Mouse (Mus musculus) frontal cortex, postnatal 25 days (tissue): ENCODE measurements around the gene Rpl13a.
"Not testable (repeated sequence)": the region's sequence is repeated elsewhere in the genome, so short reads cannot be mapped to it uniquely, and the experiment has no call there.

Experiments
- DNase-seq, 2 experiments: peaks; one replicate each; pipeline ENCODE4 v3.0.0; 2022; ENCODE audit warnings: low spot score in 2 of 2

Rpl13a gene

GRCm38 (mm10) chr7:45113476-45113875, 15.1 kb downstream of the Rpl13a start:
- no peak for DNase-seq

GRCm38 (mm10) chr7:45112529-45112928, 16.0 kb downstream of the Rpl13a start:
- no peak for DNase-seq

GRCm38 (mm10) chr7:45111940-45112339, 16.6 kb downstream of the Rpl13a start:
- DNase-seq = no peak

GRCm38 (mm10) chr7:45110089-45110488, 18.5 kb downstream of the Rpl13a start:
- DNase-seq = not testable (repeated sequence)

GRCm38 (mm10) chr7:45107052-45107645, 21.4 kb downstream of the Rpl13a start:
- no peak for DNase-seq

GRCm38 (mm10) chr7:45106441-45106840, 22.1 kb downstream of the Rpl13a start:
- DNase-seq = no peak

- no peak for DNase-seq
Measured at GRCm38 (mm10) chr7:45105491-45105890, 23.1 kb downstream of the Rpl13a start.

DNA sequence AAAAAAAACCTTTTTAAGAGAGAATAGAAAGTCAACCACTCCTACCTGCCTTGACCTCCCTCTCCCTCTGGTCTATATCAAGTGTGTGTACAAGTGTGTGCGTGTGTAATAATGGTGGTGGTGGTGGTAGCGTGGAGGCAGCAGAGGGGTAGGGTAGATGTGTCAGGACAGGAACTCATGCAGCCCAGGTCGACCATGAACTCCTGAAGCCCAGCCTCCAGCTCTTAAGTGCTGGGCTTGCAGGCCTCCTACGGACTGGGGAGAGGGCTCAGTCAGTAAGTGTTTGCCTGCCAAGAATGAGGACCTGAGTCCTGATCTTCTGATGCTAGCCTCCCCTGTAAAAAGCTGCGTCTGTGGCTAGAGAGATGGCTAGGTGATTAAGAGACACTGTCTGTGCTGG, 23.6 kb downstream of the Rpl13a start:
- DNase-seq = no peak

DNA sequence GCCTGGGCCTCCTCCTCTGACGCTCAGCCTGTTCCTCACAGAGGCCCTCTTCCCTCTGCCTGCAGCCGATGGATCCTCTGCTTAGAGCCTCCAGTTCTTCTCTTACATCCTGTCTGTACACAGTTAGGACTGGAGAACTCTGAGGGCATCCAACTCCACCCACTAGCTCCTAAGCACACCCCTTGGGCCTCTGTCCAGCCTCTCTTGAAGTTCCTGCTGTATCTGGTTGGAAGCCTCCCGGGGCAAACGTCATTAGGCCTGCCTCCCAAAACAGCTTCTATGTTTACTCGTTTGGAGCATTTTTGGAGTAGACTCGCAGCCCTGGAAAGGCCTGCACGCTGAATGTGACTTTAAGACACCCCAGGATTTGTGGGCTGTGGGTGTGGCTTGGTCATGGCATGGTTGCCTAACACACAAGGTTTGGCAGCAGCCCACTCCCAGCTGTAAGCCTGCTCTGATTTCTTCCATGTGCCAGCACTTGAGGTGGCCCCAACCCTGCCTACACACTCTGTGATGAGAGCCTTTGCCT, 24.8 kb downstream of the Rpl13a start, which contains the start of gene Fcgrt:
Gene Fcgrt, minus strand, starts transcription at position 200 of the 529 bp plus-strand sequence.
- no peak for DNase-seq

DNA sequence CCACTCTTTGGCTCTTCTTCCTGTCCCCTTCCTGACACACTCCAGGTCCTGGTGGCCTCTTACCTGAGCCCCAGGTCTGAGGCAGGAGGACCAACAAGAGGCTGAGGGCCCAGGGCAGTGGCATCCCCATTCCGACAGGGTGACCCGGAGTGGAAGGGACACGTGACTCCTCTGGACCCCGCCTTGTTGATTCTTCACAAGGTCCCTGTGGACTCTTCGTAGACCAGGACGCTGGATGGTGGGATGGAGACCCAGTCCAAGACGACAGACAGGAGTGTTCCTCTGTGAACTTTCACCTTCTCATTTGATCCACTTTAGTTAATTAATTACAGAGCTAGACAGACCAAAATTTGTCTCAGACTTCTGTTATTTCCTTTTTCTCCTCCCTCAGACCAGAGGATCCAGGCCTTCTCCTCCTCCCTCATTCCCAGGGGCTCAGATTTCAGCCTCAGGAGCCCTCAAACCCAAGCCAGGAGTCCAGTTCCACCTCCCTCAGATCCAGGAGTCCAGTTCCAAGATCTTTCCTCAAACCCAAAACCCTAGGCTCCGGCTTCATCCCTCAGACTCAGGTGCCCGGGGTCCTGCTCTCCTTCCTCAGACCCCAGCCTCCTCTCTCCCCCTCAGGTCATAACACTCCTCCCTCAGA, 25.5 kb downstream of the Rpl13a start:
- no peak for DNase-seq

- DNase-seq = no peak
Measured at GRCm38 (mm10) chr7:45102441-45102840, 26.1 kb downstream of the Rpl13a start.

GRCm38 (mm10) chr7:45100046-45100445, 28.5 kb downstream of the Rpl13a start:
- no peak for DNase-seq

DNA sequence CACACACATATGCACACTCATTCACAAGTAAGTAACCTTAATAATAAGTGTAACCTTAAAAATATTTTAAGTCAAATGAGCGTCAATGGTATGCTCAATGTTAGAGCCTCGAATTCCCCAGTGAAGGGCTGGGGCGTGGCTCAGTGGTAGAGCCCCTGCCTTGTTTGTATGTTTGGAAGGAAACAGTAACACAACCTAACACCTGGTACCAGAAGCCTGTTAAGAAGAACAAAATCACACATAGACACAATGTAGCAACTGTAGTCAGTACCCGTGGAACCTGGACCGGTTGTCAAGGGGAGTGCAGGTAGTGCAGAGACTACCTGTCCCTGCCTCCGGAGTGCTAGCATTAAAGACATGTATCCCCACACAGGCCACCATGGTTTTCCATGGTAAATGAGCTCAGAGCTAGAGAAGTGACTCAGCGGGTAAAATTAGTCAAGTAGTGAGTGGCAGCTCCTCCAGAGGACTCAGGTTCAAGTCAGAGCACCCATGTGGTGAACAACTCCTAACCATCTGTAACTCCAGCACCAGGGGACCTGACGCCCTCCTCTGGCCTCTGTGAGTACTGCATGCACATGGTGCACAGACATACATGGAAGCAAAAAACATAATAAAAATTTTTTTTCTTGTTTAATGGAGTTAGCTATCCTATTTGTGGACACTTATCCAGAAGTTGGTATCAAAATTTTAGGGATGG, 29.9 kb downstream of the Rpl13a start:
- no peak for DNase-seq

GRCm38 (mm10) chr7:45097479-45097878, 31.1 kb downstream of the Rpl13a start:
- DNase-seq = no peak

GRCm38 (mm10) chr7:45095965-45096364, 32.6 kb downstream of the Rpl13a start:
- not testable (repeated sequence) for DNase-seq

GRCm38 (mm10) chr7:45095367-45095766, 33.2 kb downstream of the Rpl13a start:
- DNase-seq = no peak

DNA sequence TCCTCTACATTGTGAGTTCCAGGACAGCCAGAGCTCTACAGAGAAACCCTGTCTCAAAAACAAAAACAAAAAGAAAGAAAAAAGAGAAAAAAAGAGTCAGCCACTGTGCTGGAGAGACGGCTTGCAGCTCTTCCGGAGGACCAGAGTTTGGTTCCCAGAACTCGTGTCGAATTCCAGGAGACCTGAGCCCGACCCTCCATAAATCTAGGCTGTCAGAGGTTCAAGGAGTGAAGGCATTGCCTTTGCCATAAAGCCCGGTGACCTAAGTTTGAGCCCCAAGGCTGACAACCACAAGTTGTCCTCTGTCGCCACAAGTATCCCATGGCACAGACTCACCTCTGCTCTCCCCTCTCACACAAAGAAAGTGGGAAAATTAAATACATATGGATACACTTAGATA, 34.4 kb downstream of the Rpl13a start:
- DNase-seq = no peak

DNA sequence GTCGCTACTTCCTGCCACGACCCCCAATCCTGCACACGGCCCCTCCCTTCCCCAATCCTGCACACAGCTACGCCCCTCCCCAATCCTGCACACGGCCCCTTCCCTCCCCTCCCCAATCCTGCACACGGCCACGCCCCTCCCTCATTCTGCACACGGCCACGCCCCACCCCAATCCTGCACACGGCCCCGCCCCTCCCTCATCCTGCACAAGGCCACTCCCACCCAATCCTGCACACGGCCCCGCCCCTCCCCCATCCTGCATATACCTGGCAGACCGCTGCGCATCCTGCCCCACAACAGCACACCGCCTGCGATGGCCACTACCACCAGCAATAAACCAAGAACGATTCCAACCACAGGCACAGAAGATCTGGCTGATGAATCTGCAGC, 35.0 kb downstream of the Rpl13a start:
- no peak for DNase-seq

DNA sequence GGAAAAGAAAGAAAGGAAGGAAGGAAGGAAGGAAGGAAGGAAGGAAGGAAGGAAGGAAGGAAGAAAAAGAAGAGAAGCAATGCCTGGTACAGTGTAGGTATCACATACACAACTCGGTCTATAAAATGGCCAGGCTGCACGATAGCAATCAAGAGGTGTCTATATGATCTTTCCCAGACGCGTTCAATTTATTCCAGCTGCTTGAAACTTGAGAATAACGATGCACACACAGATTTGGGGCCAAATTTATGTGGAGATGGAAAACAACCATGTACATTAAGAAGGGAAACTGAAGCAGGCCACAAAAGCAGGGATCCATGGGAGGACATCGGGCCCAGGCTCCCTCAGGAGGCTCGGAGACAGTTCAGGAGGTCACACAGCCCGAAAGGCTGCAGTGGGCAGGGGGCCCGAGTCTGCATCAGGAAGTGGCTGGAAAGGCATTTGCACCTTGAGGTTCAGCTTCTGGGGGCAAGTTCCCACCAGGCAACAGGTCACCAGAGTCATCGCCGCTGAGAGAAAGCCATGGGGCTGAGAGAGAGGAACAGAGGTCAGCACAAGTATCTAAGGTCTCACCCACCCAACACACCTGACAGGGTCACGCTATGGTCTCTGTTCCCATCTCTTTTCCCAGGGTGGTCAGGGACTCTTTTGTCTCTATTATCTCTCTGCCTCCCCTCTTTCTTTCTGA, 35.6 kb downstream of the Rpl13a start:
- no peak for DNase-seq

DNA sequence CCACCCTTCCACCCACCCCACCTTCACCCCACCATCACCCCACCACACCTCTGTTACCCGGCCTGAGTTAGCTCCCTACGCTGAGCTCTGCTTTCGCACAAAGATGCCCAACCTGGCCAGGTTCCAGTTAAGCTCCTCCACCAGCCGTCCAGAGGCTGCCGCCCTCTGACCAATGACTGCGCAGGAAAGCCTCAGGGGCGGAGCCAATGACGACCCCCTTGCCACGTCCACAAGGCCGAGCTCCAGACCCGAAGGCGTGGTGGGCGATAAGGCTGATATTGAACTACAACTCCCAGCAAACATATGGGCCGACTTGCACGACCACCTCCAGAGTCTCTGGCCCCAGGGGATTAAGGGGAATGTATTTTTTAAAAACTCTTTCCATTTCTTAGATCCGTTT, 36.5 kb downstream of the Rpl13a start, which contains the start of gene Rcn3:
Gene Rcn3, minus strand, starts transcription at position 174 of the 400 bp plus-strand sequence.
- no peak for DNase-seq

- DNase-seq = no peak
Measured at GRCm38 (mm10) chr7:45091001-45091990, 37.3 kb downstream of the Rpl13a start.
